Mouse (Mus musculus) limb, embryonic 10.5 days (tissue): ENCODE measurements around the gene Ptgis. TPM values are rescaled to one million over a fixed set of nuclear protein-coding genes. Genes with fewer than 3 reads are reported as not detected.

Experiments used
- DNase-seq: peaks from one replicate; pipeline ENCODE4 v3.0.0-alpha.2; 2017; ENCODE audit warnings: low spot score
- H3K27ac ChIP-seq: fragments of 300-500 bp; sonication (generic); 2 replicates; pipeline ENCODE4 v1.5.1; 2016; ENCODE audit warnings: mild to moderate bottlenecking
- H3K27me3 ChIP-seq: fragments of 300-500 bp; sonication (generic); 2 replicates; pipeline ENCODE4 v1.6.1; 2016; ENCODE audit warnings: low read depth, mild to moderate bottlenecking; ENCODE audit not compliant: poor library complexity, severe bottlenecking
- H3K36me3 ChIP-seq: fragments of 300-500 bp; sonication (generic); 2 replicates; pipeline ENCODE4 v1.6.1; 2016; ENCODE audit warnings: mild to moderate bottlenecking, moderate library complexity
- H3K4me1 ChIP-seq: fragments of 300-500 bp; sonication (generic); 2 replicates; pipeline ENCODE4 v1.6.1; 2016
- H3K4me3 ChIP-seq: fragments of 300-500 bp; sonication (generic); 2 replicates; pipeline ENCODE4 v1.5.1; 2016; ENCODE audit warnings: mild to moderate bottlenecking, moderate library complexity
- H3K9me3 ChIP-seq: fragments of 300-500 bp; sonication (generic); replicated peaks from 2 replicates; pipeline ENCODE4 v1.6.1; 2016; ENCODE audit warnings: mild to moderate bottlenecking
- WGBS: fragments of 180-500 bp; shearing (Covaris S2); methylation state at CpG from one replicate; pipeline ENCODE4 v1.1.7; 2016; 5-methylcytosine and 5-hydroxymethylcytosine counted together
- polyA plus RNA-seq: library from polyadenylated mRNA; unstranded; fragments of >200 nt; fragmentation: Nextera tagmentation; extraction: Ambion mirVana; gene quantifications from 2 replicates; pipeline ENCODE4 v1.2.1, GENCODE M21; 2016

The Ptgis gene
- polyA plus RNA-seq, 1 experiment from 2014 or later: 17.6 TPM

- peaks cover 34% of the 10 kb centered on the region for H3K4me1 ChIP-seq
- 73% methylated on average over 6 of the region's 6 CpGs for WGBS
Measured at GRCm38 (mm10) chr2:167254808-167255207, 14.4 kb upstream of the Ptgis start.

GRCm38 (mm10) chr2:167254185-167254584 lies 13.8 kb upstream of the Ptgis start:
- H3K4me1 ChIP-seq: peaks cover 38% of the 10 kb centered on the region
- WGBS: 74% methylated on average over 7 of the region's 7 CpGs
- no peaks in the 10 kb centered on the region for H3K9me3 ChIP-seq
- H3K27ac ChIP-seq: no peak overlapping the region
- no peaks in the 10 kb centered on the region for H3K27me3 ChIP-seq
- H3K4me3 ChIP-seq: no peak overlapping the region
- H3K36me3 ChIP-seq: no peaks in the 10 kb centered on the region
- DNase-seq: no peak

More at GRCm38 (mm10) chr2:167254808-167255207, 14.4 kb upstream of the Ptgis start:
- Histone ChIP-seq H3K4me3 (no peak overlapping the region), H3K9me3 (no peaks in the 10 kb centered on the region), H3K27me3 (no peaks in the 10 kb centered on the region), H3K27ac (no peak overlapping the region), H3K36me3 (no peaks in the 10 kb centered on the region)
- DNase-seq: no peak

GRCm38 (mm10) chr2:167253476-167253875 lies 13.1 kb upstream of the Ptgis start:
- peaks cover 38% of the 10 kb centered on the region for H3K4me1 ChIP-seq
- WGBS: 86% methylated on average over 5 of the region's 5 CpGs
- no peak overlapping the region for H3K27ac ChIP-seq
- H3K36me3 ChIP-seq: no peaks in the 10 kb centered on the region
- no peaks in the 10 kb centered on the region for H3K27me3 ChIP-seq
- DNase-seq: no peak
- H3K9me3 ChIP-seq: no peaks in the 10 kb centered on the region
- H3K4me3 ChIP-seq: no peak overlapping the region

GRCm38 (mm10) chr2:167252057-167252687 lies 11.8 kb upstream of the Ptgis start:
- DNase-seq: no peak
- H3K27me3 ChIP-seq: no peaks in the 10 kb centered on the region
- 52% methylated on average over 3 of the region's 3 CpGs for WGBS
- H3K27ac ChIP-seq: peak overlapping the region; percentile 37; the same call in 1 of the 2 replicates
- H3K4me3 ChIP-seq: no peak overlapping the region
- no peaks in the 10 kb centered on the region for H3K36me3 ChIP-seq
- H3K4me1 ChIP-seq: peaks cover 38% of the 10 kb centered on the region
- H3K9me3 ChIP-seq: no peaks in the 10 kb centered on the region

GRCm38 (mm10) chr2:167250736-167251337 lies 10.4 kb upstream of the Ptgis start:
- no peak for DNase-seq
- H3K4me1 ChIP-seq: peaks cover 38% of the 10 kb centered on the region
- WGBS: 22% methylated on average over 7 of the region's 7 CpGs

GRCm38 (mm10) chr2:167250003-167250735 lies 9.8 kb upstream of the Ptgis start:
- DNase-seq: no peak
- peaks cover 38% of the 10 kb centered on the region for H3K4me1 ChIP-seq
- WGBS: 40% methylated on average over 11 of the region's 11 CpGs
- H3K36me3 ChIP-seq: no peaks in the 10 kb centered on the region
- no peaks in the 10 kb centered on the region for H3K9me3 ChIP-seq
- H3K27ac ChIP-seq: peak overlapping the region; percentile 67
- no peak overlapping the region for H3K4me3 ChIP-seq
- no peaks in the 10 kb centered on the region for H3K27me3 ChIP-seq

More at GRCm38 (mm10) chr2:167250736-167251337, 10.4 kb upstream of the Ptgis start:
- Histone ChIP-seq H3K4me3 (no peak overlapping the region), H3K27me3 (no peaks in the 10 kb centered on the region), H3K27ac (peak overlapping the region; percentile 67), H3K9me3 (no peaks in the 10 kb centered on the region), H3K36me3 (no peaks in the 10 kb centered on the region)

GRCm38 (mm10) chr2:167249591-167249990 lies 9.2 kb upstream of the Ptgis start:
- 41% methylated on average over 3 of the region's 3 CpGs for WGBS
- Histone ChIP-seq H3K4me1 (peaks cover 38% of the 10 kb centered on the region), H3K9me3 (no peaks in the 10 kb centered on the region), H3K27ac (peak overlapping the region; percentile 67; the same call in 1 of the 2 replicates), H3K4me3 (no peak overlapping the region), H3K27me3 (no peaks in the 10 kb centered on the region), H3K36me3 (no peaks in the 10 kb centered on the region)
- no peak for DNase-seq

GRCm38 (mm10) chr2:167247823-167248222 lies 7.4 kb upstream of the Ptgis start:
- no peak for DNase-seq
- Histone ChIP-seq H3K36me3 (no peaks in the 10 kb centered on the region), H3K4me1 (peaks cover 34% of the 10 kb centered on the region), H3K27me3 (no peaks in the 10 kb centered on the region), H3K4me3 (no peak overlapping the region), H3K27ac (no peak overlapping the region), H3K9me3 (no peaks in the 10 kb centered on the region)
- WGBS: 49% methylated on average over 2 of the region's 2 CpGs

GRCm38 (mm10) chr2:167246704-167247103 lies 6.3 kb upstream of the Ptgis start:
- WGBS: 86% methylated on average over 7 of the region's 7 CpGs
- no peak for DNase-seq
- H3K27ac ChIP-seq: no peak overlapping the region
- H3K9me3 ChIP-seq: no peaks in the 10 kb centered on the region
- no peaks in the 10 kb centered on the region for H3K27me3 ChIP-seq
- H3K4me3 ChIP-seq: no peak overlapping the region
- no peaks in the 10 kb centered on the region for H3K36me3 ChIP-seq
- peaks cover 24% of the 10 kb centered on the region for H3K4me1 ChIP-seq

GRCm38 (mm10) chr2:167244892-167245291 lies 4.5 kb upstream of the Ptgis start:
- 75% methylated on average over 4 of the region's 4 CpGs for whole genome bisulfite sequencing
- H3K27ac ChIP-seq: no peak overlapping the region
- H3K4me1 ChIP-seq: peaks cover 22% of the 10 kb centered on the region
- no peak for DNase-seq
- no peak overlapping the region for H3K4me3 ChIP-seq
- no peaks in the 10 kb centered on the region for H3K27me3 ChIP-seq
- no peaks in the 10 kb centered on the region for H3K36me3 ChIP-seq
- no peaks in the 10 kb centered on the region for H3K9me3 ChIP-seq

- Histone ChIP-seq H3K4me3 (no peak overlapping the region), H3K27ac (no peak overlapping the region), H3K36me3 (no peaks in the 10 kb centered on the region), H3K27me3 (no peaks in the 10 kb centered on the region), H3K4me1 (peaks cover 25% of the 10 kb centered on the region), H3K9me3 (no peaks in the 10 kb centered on the region)
- WGBS: 92% methylated on average over 4 of the region's 4 CpGs
- DNase-seq: no peak
Measured at GRCm38 (mm10) chr2:167243831-167244563, 3.6 kb upstream of the Ptgis start.

- peak overlapping the region; percentile 90 for H3K27ac ChIP-seq
- 0 out of 2 replicates have a peak, but pooled peaks cover 6% of the 10 kb centered on the region for H3K27me3 ChIP-seq
- DNase-seq: peak; percentile 47
- H3K36me3 ChIP-seq: no peaks in the 10 kb centered on the region
- 18% methylated on average over 12 of the region's 12 CpGs for WGBS
- H3K4me1 ChIP-seq: peaks cover 39% of the 10 kb centered on the region
- peak overlapping the region; percentile 70 for H3K4me3 ChIP-seq
- H3K9me3 ChIP-seq: no peaks in the 10 kb centered on the region
Measured at GRCm38 (mm10) chr2:167239262-167239661, 1.1 kb downstream of the Ptgis start.
